Mouse (Mus musculus) cerebellum, postnatal 10 days (tissue): ENCODE measurements around the gene Sap30l.
"Not testable (repeated sequence)": the region's sequence is repeated elsewhere in the genome, so short reads cannot be mapped to it uniquely, and the experiment has no call there.

Experiments
- DNase-seq, 2 experiments: peaks; one replicate each; pipeline ENCODE4 v3.0.0; 2021; ENCODE audit warnings: mixed read lengths in 2 of 2

The Sap30l gene

GRCm38 (mm10) chr11:57831861-57832260 lies 30.4 kb downstream of the Sap30l start:
- no peak for DNase-seq

- no peak for DNase-seq
Observed at GRCm38 (mm10) chr11:57832552-57833201, 31.2 kb downstream of the Sap30l start, which contains the start of gene Hand1. Hand1 (minus strand) TSS chr11:57832818.

GRCm38 (mm10) chr11:57833296-57833977 lies 32.0 kb downstream of the Sap30l start:
- no peak for DNase-seq

- no peak for DNase-seq
Observed at GRCm38 (mm10) chr11:57834031-57834430, 32.6 kb downstream of the Sap30l start.

- DNase-seq: no peak
Observed at GRCm38 (mm10) chr11:57835331-57835730, 33.9 kb downstream of the Sap30l start.

- DNase-seq: no peak
Observed at GRCm38 (mm10) chr11:57835931-57836330, 34.5 kb downstream of the Sap30l start.

- DNase-seq: no peak
Observed at GRCm38 (mm10) chr11:57836401-57836800, 35.0 kb downstream of the Sap30l start.

- DNase-seq: no peak
Observed at GRCm38 (mm10) chr11:57836872-57837680, 35.6 kb downstream of the Sap30l start.

GRCm38 (mm10) chr11:57837861-57838680 lies 36.6 kb downstream of the Sap30l start:
- DNase-seq: no peak

GRCm38 (mm10) chr11:57840986-57841385 lies 39.5 kb downstream of the Sap30l start:
- peak; percentile 32 to 36 for DNase-seq

- DNase-seq: no peak
Observed at GRCm38 (mm10) chr11:57841391-57841790, 40.0 kb downstream of the Sap30l start.

GRCm38 (mm10) chr11:57846421-57847363 lies 45.3 kb downstream of the Sap30l start:
- DNase-seq: not testable (repeated sequence)

- DNase-seq: no peak
Observed at GRCm38 (mm10) chr11:57847396-57847795, 46.0 kb downstream of the Sap30l start.

- no peak for DNase-seq
Observed at GRCm38 (mm10) chr11:57850298-57850697, 48.9 kb downstream of the Sap30l start.

GRCm38 (mm10) chr11:57850931-57851330 lies 49.5 kb downstream of the Sap30l start:
- DNase-seq: no peak

- no peak for DNase-seq
Observed at GRCm38 (mm10) chr11:57853571-57853970, 52.1 kb downstream of the Sap30l start.

GRCm38 (mm10) chr11:57857709-57858108 lies 56.3 kb downstream of the Sap30l start:
- DNase-seq: no peak
